Mouse (Mus musculus) C2C12 (cell line): ENCODE results near the gene Cbfb. TPM values are rescaled to one million over a fixed set of nuclear protein-coding genes. Genes with fewer than 3 reads are reported as not detected.
"Not testable (repeated sequence)": the region's sequence is repeated elsewhere in the genome, so short reads cannot be mapped to it uniquely, and the experiment has no call there.

Source experiments
- H3K27me3 ChIP-seq: one replicate; pipeline ENCODE4 v1.6.1; 2011; ENCODE audit not compliant: control insufficient read depth, insufficient read depth, insufficient read length
- H3K36me3 ChIP-seq: one replicate; pipeline ENCODE4 v1.6.1; 2011; ENCODE audit not compliant: control insufficient read depth, insufficient read depth
- H3K4me3 ChIP-seq: one replicate; pipeline ENCODE4 v1.5.1; 2011; ENCODE audit warnings: mild to moderate bottlenecking, control low read depth; ENCODE audit not compliant: poor library complexity, insufficient read depth, severe bottlenecking
- H3K79me2 ChIP-seq: one replicate; pipeline ENCODE4 v1.6.1; 2011; ENCODE audit not compliant: control insufficient read depth, insufficient read depth
- H3K79me3 ChIP-seq: one replicate; pipeline ENCODE4 v1.6.1; 2011; ENCODE audit warnings: low read depth, control low read depth
- H3ac ChIP-seq: one replicate; pipeline ENCODE3; 2011; ENCODE audit warnings: low read depth; ENCODE audit not compliant: control insufficient read depth, insufficient read length
- CEBPB ChIP-seq: IDR thresholded peaks from one replicate; pipeline ENCODE4 v1.6.1; 2011; ENCODE audit warnings: low read depth, mild to moderate bottlenecking, control low read depth, moderate library complexity
- CTCF ChIP-seq: IDR thresholded peaks from one replicate; pipeline ENCODE4 v1.5.1; 2011; ENCODE audit not compliant: control insufficient read depth, insufficient read depth, insufficient read length
- FOSL1 ChIP-seq: IDR thresholded peaks from one replicate; pipeline ENCODE4 v1.8.0; 2011; ENCODE audit warnings: mild to moderate bottlenecking, low read length; ENCODE audit not compliant: poor library complexity, insufficient read depth, severe bottlenecking
- MAX ChIP-seq: IDR thresholded peaks from one replicate; pipeline ENCODE4 v1.6.1; 2011; ENCODE audit warnings: mild to moderate bottlenecking, control low read depth
- MYOD1 ChIP-seq: IDR thresholded peaks from one replicate; pipeline ENCODE4 v1.6.1; 2011; ENCODE audit warnings: low read depth; ENCODE audit not compliant: control insufficient read depth, insufficient read length
- MYOG ChIP-seq: IDR thresholded peaks from one replicate; pipeline ENCODE4 v1.6.1; 2011; ENCODE audit not compliant: control insufficient read depth, insufficient read length; ENCODE audit errors: extremely low read depth
- USF1 ChIP-seq: IDR thresholded peaks from one replicate; pipeline ENCODE4 v1.6.1; 2011; ENCODE audit warnings: low read depth, mild to moderate bottlenecking, control low read depth, moderate library complexity
- polyA plus RNA-seq: library from polyadenylated mRNA; unstranded; fragments of >200 nt; fragmentation: generic; extraction: Trizol; gene quantifications from one replicate; pipeline ENCODE4 v1.2.1, GENCODE M21; 2012; ENCODE audit warnings: missing spikeins

The Cbfb gene
- polyA plus RNA-seq, 1 experiment: 39.9 TPM

- H3ac ChIP-seq: peak overlapping the region; percentile 100
- peaks cover 30% of the 10 kb centered on the region for H3K36me3 ChIP-seq
- H3K27me3 ChIP-seq: no peaks in the 10 kb centered on the region
- H3K79me2 ChIP-seq: peaks cover 57% of the 10 kb centered on the region
- H3K4me3 ChIP-seq: peak overlapping the region; percentile 71
- peaks cover 45% of the 10 kb centered on the region for H3K79me3 ChIP-seq
- TF ChIP-seq CEBPB (no peak), MAX (no peak), CTCF (no peak), MYOG (no peak), MYOD1 (no peak), USF1 (no peak)
Measured at GRCm38 (mm10) chr8:105171116-105172002, 885 bp downstream of the Cbfb start.

GRCm38 (mm10) chr8:105172003-105172362 is 1.5 kb downstream of the Cbfb start:
- H3K4me3 ChIP-seq: peak overlapping the region; percentile 71
- H3ac ChIP-seq: peak overlapping the region; percentile 52
- H3K36me3 ChIP-seq: peaks cover 36% of the 10 kb centered on the region
- peaks cover 51% of the 10 kb centered on the region for H3K79me3 ChIP-seq
- H3K79me2 ChIP-seq: peaks cover 63% of the 10 kb centered on the region
- no peaks in the 10 kb centered on the region for H3K27me3 ChIP-seq
- TF ChIP-seq CEBPB: no peak
- no peak for TF ChIP-seq CTCF
- TF ChIP-seq MYOG: no peak
- TF ChIP-seq MYOD1: no peak
- no peak for TF ChIP-seq MAX
- no peak for TF ChIP-seq FOSL1

GRCm38 (mm10) chr8:105175287-105175686 is 4.8 kb downstream of the Cbfb start:
- peaks cover 66% of the 10 kb centered on the region for H3K36me3 ChIP-seq
- H3K27me3 ChIP-seq, H3K4me3 ChIP-seq, H3ac ChIP-seq: not testable (repeated sequence)
- H3K79me2 ChIP-seq: peaks cover 94% of the 10 kb centered on the region
- peaks cover 76% of the 10 kb centered on the region for H3K79me3 ChIP-seq

GRCm38 (mm10) chr8:105178211-105178800 is 7.8 kb downstream of the Cbfb start:
- H3ac ChIP-seq: no peak overlapping the region
- peaks cover 86% of the 10 kb centered on the region for H3K79me3 ChIP-seq
- H3K79me2 ChIP-seq: peaks cover 98% of the 10 kb centered on the region
- peaks cover 94% of the 10 kb centered on the region for H3K36me3 ChIP-seq
- H3K27me3 ChIP-seq: no peaks in the 10 kb centered on the region
- TF ChIP-seq USF1 (no peak), FOSL1 (no peak), CTCF (no peak)
- H3K4me3 ChIP-seq: no peak overlapping the region

- Histone ChIP-seq H3K79me2 (peaks cover 95% of the 10 kb centered on the region), H3K4me3 (no peak overlapping the region), H3K36me3 (peaks cover 64% of the 10 kb centered on the region), H3K27me3 (no peaks in the 10 kb centered on the region), H3ac (no peak overlapping the region), H3K79me3 (peaks cover 74% of the 10 kb centered on the region)
- TF ChIP-seq CEBPB (no peak), MAX (no peak)
Measured at GRCm38 (mm10) chr8:105182201-105182600, 11.7 kb downstream of the Cbfb start.

GRCm38 (mm10) chr8:105186467-105187005 is 16.1 kb downstream of the Cbfb start:
- no peaks in the 10 kb centered on the region for H3K27me3 ChIP-seq
- peaks cover 39% of the 10 kb centered on the region for H3K36me3 ChIP-seq

More at GRCm38 (mm10) chr8:105186467-105187005, 16.1 kb downstream of the Cbfb start:
- TF ChIP-seq USF1: peak; percentile 65
- TF ChIP-seq MAX: no peak
- H3K79me2 ChIP-seq: peaks cover 97% of the 10 kb centered on the region
- H3K4me3 ChIP-seq: no peak overlapping the region
- H3ac ChIP-seq: no peak overlapping the region
- H3K79me3 ChIP-seq: peaks cover 75% of the 10 kb centered on the region
